Mouse (Mus musculus) CD4-positive helper T cell, adult 2 months (primary cell): ENCODE results near the gene Abraxas2.
A peak's percentile ranks its signal among the peaks of the same experiment; 100 is the strongest.

Experiments used
- DNase-seq: peaks from one replicate; pipeline ENCODE4 v3.0.0-alpha.2; 2012; ENCODE audit warnings: low read depth, missing footprints, low spot score

Abraxas2 gene

DNA sequence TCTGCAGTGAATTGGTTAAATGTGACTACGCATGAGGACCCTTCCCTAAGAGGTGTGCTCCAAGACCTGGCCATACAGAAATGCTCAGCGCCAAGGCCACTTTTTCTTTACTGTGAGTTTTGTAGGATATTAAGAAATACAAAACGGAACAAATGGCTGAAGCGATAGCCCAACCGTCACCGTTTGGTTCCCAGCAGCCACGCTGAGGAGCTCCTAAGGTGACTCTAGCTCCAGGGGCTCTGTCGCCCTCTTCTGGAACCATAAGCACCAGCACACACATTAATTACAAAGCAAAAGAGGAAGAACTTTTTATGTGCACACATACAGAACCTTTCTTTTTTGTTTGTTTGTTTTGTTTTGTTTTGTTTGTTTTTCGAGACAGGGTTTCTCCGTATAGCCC lies 38.2 kb downstream of the Abraxas2 start:
- no peak for DNase-seq

GRCm38 (mm10) chr7:132898234-132898633 lies 39.2 kb downstream of the Abraxas2 start:
- DNase-seq, result peak; percentile 57

DNA sequence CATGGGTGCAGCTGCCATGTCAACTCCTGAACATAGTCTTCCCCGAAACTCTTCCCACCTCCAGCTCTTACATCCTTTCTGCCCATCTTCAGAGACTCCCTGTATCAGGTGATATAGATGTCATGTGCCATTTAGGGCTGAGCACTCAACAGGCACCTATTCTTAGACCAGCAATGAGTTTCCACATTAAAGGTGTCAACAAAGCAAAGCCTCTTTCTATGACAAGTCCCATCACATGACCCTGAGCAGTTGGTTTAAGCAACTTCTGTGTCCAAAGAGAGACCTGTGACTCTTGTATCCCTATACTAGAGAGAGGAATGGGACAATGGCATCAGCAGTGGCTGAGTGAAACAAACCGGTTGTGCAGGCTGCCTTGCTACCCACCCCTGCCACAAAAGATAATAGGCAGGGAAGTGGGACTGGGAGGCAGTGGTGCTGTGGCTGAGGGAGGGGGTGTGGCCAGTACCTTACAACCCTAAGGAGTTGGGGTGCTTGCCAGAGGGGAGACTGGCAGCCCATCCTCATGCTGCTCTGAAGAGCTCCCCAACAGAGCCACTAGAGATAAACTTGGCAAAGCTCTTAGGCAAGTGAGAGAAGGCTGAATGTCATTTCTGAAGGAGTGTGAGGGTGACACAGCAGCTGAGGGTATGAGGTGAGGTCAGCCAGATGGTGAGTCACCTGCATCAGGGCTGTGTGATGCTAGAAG lies 42.0 kb downstream of the Abraxas2 start:
- no peak for DNase-seq

DNA sequence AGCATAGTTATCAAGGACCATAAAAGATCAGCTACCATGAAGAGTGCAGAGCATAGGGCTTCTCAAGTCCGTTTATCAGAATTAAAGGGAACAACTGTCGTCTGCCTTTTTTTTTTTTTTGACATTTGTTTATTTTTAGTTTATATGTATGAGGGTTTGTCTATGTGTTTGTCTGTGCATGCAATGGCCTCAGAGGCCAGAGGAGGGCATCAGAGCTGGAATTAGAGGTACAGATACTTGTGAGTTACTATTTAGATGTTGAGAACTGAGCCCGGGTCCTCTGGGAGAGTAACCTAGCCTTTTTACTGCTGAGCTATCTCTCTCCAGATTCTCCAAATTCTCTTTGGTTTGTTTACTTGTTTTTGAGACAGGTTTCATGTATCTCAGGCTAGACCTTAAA lies 44.8 kb downstream of the Abraxas2 start:
- no peak for DNase-seq

- no peak for DNase-seq
These were observed 62.9 kb downstream of the Abraxas2 start for GRCm38 (mm10) chr7:132921971-132922370.

GRCm38 (mm10) chr7:132925227-132925626 lies 66.2 kb downstream of the Abraxas2 start:
- DNase-seq, result no peak

GRCm38 (mm10) chr7:132927201-132927600 lies 68.2 kb downstream of the Abraxas2 start:
- DNase-seq, result no peak

GRCm38 (mm10) chr7:132930055-132930454 lies 71.0 kb downstream of the Abraxas2 start:
- DNase-seq, result peak; percentile 18

- DNase-seq, result peak; percentile 98
These were observed 72.0 kb downstream of the Abraxas2 start, which contains the start of gene Zranb1 for GRCm38 (mm10) chr7:132930850-132931559. Zranb1 (plus strand) TSS chr7:132931142.

DNA sequence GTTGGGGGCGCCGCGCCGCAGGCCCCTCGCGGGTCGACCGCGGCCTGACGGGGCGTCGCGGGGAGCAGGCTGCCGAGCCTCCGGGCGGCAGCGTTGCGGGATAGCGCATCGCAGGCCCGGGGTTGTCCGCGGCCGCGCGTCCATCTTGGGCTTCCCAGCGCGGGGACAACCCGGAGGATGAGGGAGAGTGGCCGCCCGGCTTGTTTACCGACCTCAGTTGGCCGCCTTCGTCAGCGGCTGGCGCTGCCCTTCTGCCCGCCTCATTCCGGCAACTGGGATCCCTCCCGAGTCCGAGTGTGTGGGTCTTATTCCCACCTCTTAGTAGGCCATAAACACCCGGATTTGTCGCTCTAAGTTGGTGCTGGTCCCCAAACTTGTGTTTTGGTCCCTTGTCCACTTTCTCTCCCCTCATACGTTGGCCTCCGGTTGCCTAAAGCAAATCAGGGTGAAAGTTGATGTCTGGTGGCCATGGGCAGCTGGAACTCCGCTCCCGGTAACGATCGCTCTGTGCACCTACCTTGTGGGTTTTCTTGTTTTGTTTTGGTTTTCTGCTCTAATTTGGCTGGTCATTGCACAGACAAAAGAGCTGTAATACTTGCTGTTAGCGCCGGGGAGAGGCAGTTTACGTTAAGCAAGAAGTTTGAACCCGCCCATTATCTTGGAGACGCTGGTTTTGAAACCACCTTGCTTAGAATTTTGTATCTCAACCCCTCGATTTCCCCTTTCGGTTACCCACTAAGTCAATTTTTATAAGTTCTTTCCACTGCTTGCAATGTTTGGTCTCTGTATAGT lies 72.7 kb downstream of the Abraxas2 start:
- peak; percentile 53 for DNase-seq

GRCm38 (mm10) chr7:132933331-132933730 lies 74.3 kb downstream of the Abraxas2 start:
- DNase-seq, result no peak
